ENCODE assay signal across 18 mouse cellular contexts in the genomic region with DNA sequence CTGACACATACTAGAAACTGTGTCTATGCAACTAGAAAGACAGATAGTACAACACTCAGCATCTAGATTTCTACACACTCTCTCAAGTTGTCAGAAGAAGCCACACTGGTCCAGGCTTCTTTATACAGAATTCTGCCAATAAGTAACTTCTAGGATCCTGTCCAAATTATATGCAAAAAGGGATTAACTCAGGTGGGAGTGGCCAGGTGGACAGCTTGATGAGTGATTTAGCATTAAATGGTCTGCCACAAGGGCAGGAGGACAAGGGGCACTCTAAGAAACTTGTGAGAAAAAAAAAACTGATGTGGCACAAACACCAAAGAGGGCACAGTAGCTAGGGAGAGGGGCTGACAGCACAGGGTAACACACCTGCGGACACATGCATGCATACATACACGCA.
"Had no signal": no experiment of that assay in that cellular context is flagged by ENCODE, and none has a peak within 500 bp of the region (broad histone marks: within the 10 kb centered on the region; RNA-seq: fewer than 3 reads in every experiment).

No protein-coding gene starts in this region.

- DNase-seq: layer of hippocampus, postnatal 36 days; liver, embryonic 13.5 days; lung, adult 2 months; lung, postnatal 14 days; right cerebral cortex, adult 18-20 months; right cerebral cortex, postnatal 14 days; right cerebral cortex, postnatal 4 days; thymus, adult 2 months; thymus, postnatal 14 days; thymus, postnatal 4 days had no signal

- H3K27ac ChIP-seq: intestine, embryonic 15.5 days; left cerebral cortex, adult 2 months; liver, embryonic 13.5 days; macrophage; midbrain, embryonic 12.5 days; midbrain, embryonic 15.5 days; neural tube, embryonic 12.5 days; neural tube, embryonic 15.5 days; stomach, postnatal 0 days had no signal

- H3K4me1 ChIP-seq: liver, embryonic 13.5 days; midbrain, embryonic 15.5 days; neural tube, embryonic 15.5 days had no signal

- ATAC-seq: intestine, embryonic 15.5 days; midbrain, embryonic 15.5 days had no signal

- H3K4me3 ChIP-seq: intestine, embryonic 15.5 days; left cerebral cortex, adult 2 months; liver, embryonic 13.5 days; midbrain, embryonic 12.5 days; midbrain, embryonic 15.5 days; neural tube, embryonic 12.5 days; neural tube, embryonic 15.5 days had no signal
